Mouse (Mus musculus) neural tube, embryonic 10.5 days (tissue): ENCODE results near the gene Tarsl2.

Source experiments
- DNase-seq: peaks from one replicate; pipeline ENCODE4 v3.0.0-alpha.2; 2017; ENCODE audit warnings: low spot score; ENCODE audit errors: extremely low spot score

Gene Tarsl2

DNA sequence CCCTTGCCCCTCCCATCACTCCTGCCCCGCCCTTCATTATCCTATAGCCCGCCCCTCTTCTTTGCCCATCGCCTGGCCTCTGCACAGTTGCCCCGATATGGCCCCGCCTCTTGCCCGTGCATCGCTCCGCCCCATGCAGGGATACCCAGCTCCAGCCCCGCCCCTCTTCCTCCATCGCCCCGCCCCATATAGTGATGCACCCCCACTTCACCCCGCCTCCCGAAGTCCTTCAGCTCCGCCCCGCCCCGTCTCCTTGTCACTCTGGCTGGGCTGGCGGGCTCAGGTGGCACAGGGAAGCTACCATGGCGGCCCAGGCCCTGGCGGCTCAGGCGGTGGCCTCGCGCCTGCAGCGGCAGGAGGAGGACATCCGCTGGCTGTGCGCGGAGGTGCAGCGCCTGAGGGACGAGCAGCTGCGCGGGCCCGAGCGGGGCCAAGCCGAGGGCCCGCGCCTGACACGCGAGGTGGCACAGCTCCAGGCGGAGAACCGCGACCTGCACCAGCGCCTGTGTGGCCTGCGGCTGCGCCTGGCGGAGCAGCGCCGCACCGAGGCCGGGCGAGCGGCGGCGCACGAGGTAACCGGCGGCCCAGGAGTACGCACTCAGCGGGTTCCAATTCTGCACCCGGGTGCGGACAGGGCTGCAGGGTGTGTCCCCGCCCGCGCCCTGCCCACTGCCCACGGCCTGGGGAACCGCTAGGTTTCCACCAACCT is at the start of gene Tarsl2:
TSS of gene Tarsl2 (plus strand) at position 256 of the 709 bp plus-strand sequence.
- DNase-seq: peak; percentile 97

DNA sequence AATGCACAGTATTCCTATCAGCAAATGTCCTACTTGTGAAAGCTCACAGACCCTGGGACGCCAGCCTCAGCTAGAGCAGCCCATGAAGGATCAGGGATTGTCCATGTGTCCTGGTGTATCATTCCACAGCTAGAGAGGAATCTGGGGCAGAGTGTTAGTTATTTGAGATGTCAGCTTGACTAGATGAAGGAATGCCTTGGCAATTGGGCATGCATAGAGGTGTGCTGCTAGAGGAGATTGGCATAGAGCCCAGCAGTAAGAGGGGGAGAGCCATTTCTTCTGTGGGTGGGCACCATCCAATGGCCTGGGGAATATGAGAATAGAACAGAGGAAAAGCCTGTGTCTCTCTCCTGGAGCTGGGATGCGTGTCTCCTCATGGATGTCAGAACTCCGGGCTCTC is 38.6 kb upstream of the Tarsl2 start:
- no peak for DNase-seq

DNA sequence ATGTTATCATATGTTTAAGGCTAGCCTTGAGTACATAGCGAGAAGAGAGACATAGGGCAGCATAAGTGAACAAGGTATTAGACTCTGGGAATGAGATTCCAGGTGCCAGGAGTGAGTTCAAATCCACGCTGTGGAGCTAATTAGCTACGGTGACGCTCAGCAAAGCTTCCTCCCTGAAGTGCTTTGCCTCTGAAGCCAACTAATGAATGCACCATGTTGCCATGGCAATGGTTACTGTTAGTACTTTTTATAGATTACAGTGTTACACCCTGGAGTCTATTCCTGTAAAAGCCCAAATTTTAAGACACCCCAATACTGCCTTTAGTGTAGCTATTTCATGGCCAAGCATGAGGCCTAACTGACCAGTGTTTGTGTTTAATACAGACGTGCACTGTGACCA is 37.7 kb upstream of the Tarsl2 start:
- DNase-seq: no peak

DNA sequence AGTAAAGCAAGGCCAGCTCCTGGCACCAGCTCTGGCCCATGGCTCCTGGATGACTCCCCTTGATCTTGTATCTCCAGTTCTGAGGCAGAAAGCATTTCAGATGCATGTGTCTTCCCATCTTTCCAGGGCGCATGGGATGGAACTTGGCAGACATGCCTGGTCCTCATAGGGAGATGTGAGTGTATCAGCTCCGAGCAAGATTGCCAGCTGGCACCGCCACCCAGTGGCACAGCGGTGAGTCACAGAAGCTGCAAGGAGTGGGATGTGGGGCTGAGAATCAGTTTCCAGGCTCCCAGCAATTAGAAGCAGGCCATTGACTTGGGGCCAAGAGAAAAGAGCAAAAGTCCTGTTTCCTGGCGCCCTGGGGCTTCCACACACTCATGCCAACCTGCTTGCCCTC is 34.5 kb upstream of the Tarsl2 start:
- DNase-seq: no peak

DNA sequence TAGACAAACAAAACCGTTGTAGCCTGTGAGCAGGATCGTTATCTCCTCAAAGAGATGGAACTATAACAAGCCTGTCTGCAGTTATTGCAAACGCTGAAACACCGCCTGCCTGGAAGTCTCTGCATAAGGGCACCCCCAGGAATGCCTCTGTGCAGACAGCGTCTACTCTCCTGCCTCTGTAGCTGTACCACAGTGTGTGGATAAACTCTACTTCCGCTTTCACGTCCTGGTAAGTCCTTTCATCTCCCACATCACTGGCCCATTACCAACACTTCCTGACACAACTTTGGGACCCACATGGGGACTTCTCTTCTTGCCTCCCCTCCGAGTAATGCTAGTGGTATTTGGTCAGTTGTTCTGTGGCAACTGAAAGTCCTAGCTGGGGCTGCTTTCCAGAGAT is 34.0 kb upstream of the Tarsl2 start:
- DNase-seq: no peak

DNA sequence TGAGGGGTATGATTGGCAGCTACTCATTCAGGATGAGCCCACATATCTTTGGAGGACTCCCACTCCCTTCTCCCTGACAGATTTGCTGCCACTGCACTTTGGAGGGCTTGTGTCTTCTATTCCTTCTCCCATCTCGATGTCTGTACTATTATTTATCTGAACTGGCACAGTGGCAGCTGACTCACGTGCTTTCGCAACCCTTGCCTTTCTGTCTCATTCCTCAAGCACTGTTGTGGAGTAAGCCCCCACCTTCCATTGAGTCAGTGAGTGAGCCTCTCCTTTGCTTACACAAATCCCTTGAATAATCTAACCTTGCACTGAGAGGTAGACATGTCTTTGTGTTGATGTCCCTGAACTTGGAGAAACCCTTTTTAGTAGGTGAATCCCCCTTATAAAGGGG is 33.4 kb upstream of the Tarsl2 start:
- no peak for DNase-seq

DNA sequence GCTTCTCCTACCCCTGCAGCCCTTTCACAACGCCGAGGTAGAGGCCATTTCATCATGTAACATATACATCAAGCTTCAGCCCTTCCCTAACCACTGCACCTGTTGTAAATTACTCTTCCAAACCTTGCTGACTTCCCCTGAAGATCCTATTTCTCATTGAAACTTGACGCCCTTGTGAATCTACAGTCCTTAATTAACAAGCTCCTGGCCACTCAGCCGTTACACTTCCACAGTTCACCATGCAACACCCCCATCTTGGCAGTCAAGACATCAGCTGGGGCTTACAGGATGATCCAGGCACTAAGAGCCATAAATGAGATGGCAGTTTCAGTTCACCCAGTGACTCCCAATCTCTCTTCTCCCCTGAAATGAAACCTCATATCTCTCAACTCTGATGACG is 31.0 kb upstream of the Tarsl2 start:
- DNase-seq: no peak

DNA sequence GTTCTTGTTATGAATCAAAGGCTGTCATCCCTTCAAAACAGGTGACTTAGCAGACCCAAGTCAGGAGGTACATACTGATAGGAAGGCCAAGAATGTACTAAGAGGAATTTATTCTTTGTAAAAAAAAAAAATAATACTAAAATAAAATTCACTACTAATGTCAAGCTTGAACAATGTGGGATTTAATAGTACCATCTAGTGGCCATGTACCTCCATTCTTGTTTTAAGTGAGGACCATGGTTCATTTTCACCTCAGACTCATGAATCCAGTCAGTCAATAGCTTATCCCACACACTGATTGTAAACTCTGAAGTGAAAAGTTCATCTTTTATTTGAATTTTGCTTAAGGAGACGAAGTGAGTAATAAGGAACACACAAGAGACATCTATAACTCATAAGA is 25.9 kb upstream of the Tarsl2 start:
- no peak for DNase-seq

DNA sequence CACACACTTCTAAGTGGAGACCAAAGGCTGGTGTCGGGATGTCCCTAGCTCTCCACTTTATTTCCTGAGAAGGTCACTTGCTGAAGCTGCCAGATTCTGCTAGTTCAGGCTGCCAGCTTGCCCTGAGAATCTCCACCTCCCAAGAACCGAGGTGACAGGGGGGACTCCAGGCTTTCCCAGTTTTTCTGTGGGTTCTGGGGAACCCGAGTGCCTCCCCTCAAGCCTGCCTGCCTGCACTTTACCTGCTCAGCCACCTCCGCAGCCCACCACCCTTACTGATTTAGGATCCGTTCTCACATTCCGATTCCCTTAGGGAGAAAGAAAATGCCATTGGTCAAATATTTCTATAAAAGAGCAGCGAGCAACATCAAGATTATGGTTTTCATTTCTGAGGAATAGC is 24.0 kb upstream of the Tarsl2 start:
- no peak for DNase-seq

DNA sequence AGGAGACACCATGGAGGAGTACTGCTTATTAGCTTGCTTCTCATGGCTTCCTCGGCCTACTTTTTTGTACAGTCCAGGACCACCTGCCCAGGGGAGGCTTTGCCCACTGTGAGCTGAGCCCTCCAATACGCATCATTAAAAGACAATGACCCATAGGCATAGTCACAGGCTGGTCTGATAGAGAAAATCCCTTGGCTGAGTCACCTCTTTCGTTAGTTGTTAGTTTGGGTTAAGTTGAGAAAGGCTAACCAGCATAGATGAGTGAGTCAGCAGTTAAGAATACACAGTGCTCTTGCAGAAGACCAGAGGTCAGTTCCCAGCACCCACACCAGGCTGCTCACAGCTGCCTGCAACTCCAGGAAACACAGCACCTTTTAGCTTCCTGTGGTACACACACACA is 21.4 kb upstream of the Tarsl2 start:
- DNase-seq: no peak

DNA sequence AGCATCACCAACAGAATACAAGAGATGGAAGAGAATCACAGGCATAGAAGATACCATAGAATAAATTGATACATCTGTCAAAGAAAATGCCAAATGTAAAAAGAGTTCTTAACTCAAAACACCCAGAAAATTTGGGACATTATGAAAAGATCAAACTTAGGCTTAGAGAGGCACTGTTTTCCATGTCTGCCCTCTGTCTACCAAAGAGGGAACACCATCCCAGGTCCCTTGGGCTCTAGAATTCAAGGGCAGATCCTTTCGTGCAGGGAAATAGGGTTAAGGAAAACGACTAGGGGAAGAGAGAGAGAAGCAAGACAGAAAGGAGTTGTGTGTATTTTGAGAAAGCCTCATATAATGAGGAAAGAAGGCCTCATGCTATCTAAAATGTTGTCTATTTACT is 19.2 kb upstream of the Tarsl2 start:
- DNase-seq: no peak

DNA sequence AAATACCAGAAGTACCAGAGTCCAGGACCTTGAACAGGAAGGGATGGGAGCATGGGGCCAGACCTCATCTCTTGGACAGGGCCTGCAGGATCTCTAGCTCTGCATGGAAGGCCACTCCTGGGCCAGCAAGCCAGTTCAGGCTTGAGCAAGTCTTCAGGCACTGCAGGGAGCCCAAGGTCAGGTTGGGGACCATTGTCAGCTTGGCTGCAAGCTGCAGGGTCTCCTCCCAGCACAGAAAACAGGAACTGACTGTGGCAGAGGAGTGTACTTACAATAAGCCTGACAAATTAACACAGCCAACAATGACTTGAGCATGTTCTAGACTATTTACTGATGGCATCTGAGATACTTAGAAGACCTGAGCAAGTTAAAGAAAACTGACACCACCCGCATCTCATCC is 14.9 kb upstream of the Tarsl2 start:
- DNase-seq: no peak

DNA sequence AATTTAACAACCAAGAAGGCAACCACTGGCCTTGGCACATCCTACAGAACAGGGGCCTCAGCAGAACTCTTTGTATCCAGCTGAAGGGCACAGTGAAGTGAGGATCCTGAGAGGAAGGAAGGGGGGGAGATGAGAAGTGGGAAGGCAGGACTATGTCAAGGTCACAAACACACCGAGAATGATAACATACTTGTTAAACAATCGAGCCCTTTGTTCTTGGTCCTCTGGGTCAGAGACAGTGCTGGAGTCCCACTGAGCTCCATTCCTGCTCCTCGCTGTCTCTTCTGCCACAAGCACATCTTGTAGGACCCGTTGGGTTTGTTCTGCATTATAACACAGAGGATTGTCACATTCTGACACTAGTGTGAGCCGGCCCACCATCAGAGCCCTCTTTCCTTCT is 14.0 kb upstream of the Tarsl2 start:
- no peak for DNase-seq

DNA sequence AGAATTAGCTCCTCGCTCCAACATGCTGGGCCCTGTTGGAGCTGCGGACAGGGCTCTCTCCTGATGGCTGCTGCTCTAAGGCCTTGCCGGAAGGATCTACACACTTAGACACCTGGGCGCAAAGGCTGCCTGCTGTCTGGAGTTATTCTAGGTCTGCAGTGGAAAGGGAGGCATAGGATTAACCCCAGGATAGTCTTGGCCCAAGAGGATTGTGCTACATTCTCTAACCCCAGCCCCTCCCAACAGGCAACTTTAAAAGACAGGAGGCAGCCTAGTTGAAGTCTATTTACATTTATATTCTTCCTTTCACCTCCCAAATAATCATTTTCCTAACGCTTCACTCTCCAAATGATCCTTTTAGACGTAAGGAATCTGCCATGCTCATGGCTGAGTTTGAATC is 8.9 kb upstream of the Tarsl2 start:
- no peak for DNase-seq

DNA sequence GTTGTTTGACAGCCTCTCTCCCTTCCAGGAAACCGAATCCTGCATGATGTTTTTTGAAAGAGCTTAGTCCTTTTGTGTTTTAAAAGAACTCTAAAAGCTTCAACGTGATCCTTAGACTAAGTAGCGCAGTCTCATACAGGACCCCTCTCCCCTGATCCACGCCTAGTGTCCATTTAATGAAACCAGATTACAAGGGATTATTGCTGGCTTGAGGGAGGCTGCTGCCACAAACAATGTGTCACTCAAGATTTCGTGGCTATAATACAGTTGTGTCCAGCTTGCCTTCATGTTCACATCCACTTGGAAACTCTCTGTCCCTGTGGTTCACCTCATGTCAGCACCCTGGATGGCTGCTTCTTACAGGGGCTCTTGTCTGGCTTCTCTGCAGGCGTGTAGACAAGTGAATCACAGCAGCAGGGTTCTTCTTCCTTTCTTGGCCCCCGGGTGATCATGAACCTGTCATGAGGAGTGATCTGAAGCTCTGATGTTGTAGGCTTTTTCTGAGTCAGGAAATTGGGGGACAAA is 8.3 kb upstream of the Tarsl2 start:
- DNase-seq: no peak

DNA sequence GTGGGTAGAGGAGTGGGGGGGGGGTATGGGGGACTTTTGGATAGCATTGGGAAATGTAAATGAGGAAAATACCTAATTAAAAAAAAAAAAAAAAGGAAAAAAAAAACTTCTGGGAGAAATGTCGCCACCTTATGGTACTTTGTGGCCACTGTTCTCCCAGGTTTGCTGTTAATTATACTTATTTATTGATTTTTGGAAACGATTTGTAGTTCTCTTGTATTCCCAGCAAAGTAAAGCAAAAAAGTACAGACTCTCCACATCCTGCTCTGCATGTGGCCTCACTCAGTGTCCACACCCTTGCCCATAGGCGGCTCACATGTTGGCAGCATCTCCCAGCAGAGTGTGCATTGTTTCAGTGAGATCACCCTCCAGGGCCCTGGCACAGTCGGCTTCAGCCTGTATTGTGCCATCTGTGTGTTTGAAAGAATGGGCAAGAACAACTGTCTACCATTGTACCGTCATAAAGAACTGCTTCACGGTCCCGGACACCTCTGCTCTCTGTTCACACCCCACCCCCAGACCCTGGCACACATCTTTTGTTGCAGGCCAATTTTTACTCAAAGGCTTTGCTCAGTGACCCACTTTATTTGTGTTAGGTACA is 6.4 kb upstream of the Tarsl2 start:
- no peak for DNase-seq

DNA sequence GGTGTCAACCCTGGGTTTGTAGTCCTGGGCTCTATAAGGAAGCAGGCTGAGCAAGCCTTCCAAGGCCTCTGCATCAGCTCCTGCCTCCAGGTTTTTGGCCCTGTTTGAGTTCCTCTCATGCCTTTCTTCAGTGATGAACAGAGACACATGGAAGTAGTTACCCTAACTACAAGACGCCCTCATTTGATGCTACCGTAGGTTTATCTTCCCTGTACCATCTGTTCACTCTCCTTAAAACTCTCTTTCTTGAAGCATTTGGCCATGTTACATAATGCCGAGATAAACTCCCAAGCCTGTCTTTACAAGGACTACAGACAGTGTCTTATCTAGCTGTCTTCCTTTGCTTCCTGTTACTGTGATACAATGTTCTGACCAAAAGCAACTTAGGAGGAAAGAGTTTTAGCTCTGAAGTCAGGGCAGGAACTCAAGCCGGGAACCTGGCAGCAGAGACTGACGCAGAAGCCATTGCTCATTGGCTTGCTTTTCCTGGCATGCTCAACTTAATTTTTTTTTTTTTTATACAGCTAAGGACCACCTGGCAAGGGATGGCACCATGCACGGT is 4.8 kb upstream of the Tarsl2 start:
- no peak for DNase-seq

DNA sequence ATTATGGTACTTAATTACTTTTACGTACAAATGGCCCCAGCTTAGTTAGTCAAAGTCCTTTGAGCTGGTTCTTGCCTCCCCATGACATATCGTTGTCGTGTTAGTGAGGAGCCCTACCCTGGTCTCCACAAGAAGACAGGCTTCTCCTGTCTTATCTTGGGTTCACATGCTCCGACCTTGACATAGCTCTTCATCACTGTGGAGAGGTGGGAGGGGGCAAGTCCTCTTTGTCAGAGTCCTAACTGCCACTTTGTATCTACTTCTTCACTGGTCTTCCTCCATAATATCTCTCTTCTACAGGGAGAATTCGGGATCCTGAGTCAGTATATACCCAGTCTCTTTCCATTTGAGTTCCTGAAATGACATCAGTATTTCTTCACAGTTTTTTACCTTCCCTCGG is 4.0 kb upstream of the Tarsl2 start:
- DNase-seq: no peak

DNA sequence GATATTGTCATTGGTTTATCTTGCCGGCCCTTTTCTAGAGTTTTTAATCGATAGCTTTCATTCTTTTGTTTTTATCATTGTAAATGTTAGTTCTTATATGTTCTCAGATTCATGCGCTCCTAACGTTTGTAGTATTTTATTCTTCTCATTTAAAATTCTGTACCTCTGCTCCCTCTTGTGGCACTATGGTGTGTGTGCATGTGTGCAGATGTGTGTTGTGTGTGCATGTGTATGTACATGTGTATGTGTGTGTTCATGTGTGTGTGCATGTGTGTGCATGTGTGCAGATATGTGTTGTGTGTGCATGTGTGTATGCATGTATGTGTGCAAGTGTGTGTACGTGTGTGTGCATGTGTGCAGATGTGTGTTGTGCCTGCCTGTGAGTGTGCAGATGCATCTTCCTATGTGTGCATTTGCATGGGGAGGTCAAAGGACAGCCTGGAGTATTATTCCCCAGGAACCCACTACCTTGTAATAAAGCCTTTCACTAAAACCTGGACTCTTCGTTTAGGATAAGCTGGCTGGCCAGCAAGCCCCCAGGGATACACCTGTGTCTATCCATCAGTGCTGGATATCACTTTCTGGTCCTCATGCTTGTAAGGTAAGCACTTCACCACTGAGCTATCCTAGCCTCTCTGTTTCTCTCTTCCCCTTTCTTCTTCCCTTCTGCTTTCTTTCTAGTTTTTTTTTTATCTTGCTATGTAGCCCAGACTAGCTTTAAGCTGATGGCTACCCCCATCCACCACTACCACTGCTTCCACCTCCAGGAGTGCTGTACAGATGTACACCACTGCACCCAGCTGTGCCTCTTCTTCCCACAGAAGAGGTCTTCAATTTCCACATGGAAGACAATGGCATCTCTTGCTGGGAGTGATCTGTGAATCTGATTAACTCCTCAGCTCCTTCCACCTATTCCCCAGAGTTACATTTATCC is 2.1 kb upstream of the Tarsl2 start:
- no peak for DNase-seq

DNA sequence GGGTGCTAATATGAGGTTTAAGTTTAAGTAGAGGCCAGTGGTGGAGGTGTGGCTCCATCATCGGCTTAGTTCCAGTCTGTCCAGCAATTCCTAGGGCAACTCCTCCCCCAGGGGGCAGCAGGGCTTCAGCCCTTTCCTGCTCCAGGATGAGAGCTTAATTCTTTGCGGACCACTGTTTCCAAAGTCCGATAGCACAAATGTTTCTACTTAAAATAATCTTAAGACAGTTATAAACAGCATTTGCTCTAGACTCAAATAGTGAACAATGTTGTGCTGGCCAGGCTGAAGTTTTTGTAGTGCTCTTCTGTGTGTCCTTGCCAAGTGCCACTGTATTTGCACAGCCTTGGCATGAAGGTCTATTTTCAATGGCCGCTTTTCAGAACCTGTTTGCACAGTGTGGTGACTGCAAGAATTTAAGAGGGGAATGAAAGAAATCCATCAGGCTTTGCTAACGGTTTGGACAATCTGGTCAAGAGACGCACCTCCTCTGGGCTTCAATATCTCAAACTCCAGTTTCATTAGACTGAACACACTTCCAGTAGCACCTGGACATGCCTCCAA is 757 bp upstream of the Tarsl2 start:
- DNase-seq: no peak

DNA sequence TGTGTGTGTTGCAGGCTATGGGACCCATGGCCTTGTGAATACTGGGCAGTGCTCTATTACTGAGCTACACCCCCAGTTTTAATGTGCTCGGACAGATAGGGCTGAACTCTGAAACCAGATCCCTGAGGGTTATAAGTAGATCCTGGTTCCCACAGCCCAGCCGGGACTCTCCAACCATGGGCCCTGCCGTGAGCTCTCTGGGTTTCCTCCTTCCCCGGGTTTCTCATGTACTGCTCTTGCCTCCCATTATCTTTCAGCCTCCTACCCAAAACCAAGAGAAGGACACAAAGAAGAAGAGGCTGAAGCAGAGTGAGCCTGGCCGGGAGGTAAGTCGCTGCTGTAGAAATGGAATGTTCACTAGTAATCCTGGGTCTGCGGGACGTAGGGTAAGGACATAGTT is 1.3 kb downstream of the Tarsl2 start:
- no peak for DNase-seq

DNA sequence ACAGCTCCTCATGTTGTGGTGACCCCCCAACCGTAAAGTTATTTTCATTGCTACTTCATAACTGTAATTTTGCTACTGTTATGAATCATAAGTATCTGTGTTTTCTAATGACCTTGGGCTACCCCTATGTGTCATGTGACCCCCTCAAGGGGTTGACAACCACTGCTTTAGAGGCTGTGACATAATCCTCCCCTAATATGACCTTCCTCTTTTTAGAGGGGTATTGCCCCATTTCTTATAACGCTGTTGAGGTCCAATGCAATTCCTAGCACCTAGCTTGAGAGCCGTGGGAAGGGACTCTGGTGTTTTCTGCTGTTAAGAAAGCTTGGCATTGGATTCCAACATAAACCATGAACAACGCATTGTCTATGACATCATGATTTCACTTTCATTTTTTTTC is 6.0 kb downstream of the Tarsl2 start:
- DNase-seq: no peak
